Mouse (Mus musculus) monocyte, adult 5-6 weeks (primary cell): ENCODE data around the gene Mrpl44. TPM values are rescaled to one million over a fixed set of nuclear protein-coding genes. Genes with fewer than 3 reads are reported as not detected.

Source experiments
- ATAC-seq: fragments of 153-309, 156-312 bp; replicated peaks from 2 replicates; pipeline ENCODE4 v1.8.0; 2017; ENCODE audit warnings: mild to moderate bottlenecking; ENCODE audit not compliant: low TSS enrichment, insufficient number of reproducible peaks, severe bottlenecking, poor library complexity, low FRiP score
- total RNA-seq: library from RNA; stranded (forward); fragments of 200-1000, 200-491, 200-594 nt; gene quantifications from 3 replicates; pipeline ENCODE4 v1.2.3, GENCODE M21; 2017

Mrpl44 gene
- total RNA-seq, 1 experiment from 2014 or later = 18.0 TPM

GRCm38 (mm10) chr1:79761106-79761916 is 14.5 kb upstream of the Mrpl44 start:
- ATAC-seq = peak; percentile 87

DNA sequence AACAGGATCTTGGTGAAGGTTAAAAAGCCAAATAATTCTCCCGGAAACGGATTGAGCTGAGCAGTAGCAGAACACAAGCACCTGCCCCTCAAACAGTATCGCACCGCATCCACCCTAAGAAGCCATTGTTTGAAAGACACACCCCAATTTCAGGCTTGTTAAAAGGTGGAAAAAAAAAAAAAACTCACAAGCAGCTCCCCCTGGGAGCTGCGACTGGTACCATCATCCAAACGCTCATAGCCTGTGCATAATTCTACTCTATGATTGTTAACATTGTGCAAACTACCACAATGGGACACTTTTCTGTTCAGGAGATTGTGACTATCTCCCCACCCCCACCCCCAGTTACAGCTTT is 13.9 kb upstream of the Mrpl44 start:
- ATAC-seq = no peak

DNA sequence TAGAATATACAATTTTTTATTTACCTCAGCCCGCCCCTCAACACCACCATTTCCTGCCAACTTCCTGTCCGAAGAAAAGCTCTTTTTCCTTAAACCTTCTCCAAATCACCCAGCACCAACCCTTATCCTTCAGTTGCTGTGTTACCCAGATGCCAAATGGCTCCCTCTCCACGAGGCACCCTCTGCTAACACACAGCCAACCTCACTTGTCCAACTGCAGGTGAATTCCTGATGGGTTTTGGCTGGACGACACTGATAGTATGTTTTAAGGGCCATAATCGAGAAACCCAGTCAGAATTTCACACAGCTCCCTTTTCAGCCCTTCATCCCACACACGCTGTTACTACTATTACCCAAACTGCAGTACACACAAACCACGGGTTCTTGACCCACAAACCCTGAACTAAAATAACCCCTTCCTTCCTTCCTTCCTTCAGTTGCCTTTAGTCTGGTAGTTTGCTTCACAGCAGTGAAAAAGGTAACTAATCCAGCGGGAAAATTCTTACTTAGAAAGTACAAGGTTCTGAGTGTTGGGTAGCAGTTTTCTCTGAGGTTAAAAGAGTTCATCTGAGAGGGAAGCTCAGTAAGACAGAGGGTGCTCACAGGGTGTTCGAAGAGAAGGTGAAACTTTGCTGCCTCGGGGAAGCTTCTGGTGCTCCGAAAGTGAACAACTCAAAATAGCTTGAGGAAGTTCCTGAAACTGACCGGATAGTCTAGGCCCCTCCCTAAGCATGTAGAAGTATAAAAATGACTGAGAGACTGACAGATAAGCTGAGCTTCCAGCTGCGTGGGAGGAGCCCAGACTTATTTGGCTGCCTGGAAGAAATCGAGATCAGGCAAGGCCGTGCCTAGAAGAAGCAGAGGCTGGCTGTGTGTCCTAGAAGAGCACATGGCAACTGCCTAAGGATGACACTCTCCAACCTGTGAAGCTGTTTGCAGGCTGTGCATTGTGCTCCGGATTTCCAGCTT is 13.3 kb upstream of the Mrpl44 start:
- ATAC-seq = peak; percentile 48

GRCm38 (mm10) chr1:79764031-79764430 is 11.8 kb upstream of the Mrpl44 start:
- ATAC-seq = no peak

GRCm38 (mm10) chr1:79764483-79764882 is 11.3 kb upstream of the Mrpl44 start:
- ATAC-seq = no peak

DNA sequence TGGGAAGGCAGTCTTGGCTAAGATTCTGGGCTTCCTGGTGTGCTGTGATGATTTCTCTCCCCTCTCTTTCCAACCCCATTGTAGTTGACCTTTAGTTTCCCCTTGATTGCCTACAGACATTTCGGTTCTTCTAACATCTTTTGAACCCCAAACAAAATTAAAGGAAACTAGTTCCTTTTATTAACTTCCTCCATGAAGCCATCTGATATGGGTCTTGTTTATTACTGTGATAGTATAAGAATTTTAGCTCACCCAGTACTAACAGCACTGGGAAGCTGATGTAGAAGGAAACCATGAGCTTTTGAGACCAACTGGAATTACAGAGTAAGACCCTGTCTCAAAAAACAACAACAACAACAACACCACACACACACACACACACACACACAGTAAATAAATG is 7.6 kb upstream of the Mrpl44 start:
- ATAC-seq = no peak

- no peak for ATAC-seq
Measured at GRCm38 (mm10) chr1:79774164-79774780, 1.5 kb upstream of the Mrpl44 start.

DNA sequence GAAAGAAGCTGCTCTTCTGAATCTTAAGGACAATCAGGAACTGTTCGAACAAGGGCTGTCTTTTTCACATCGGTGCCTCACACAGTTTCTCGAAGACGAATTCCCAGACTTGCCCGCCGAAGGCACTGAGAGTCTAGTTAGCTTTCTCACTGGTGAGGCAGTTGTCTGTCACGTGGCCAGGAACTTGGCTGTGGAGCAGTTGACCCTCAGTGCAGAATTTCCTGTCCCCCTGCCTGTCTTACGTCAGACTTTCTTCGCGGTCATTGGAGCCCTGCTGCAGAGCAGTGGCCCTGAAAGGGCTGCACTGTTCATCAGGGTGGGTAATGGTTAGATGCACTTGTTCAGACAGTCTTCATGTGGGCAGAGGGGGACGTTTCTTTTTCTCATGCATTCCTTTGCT is 2.2 kb downstream of the Mrpl44 start:
- ATAC-seq = no peak

GRCm38 (mm10) chr1:79782433-79782832 is 6.6 kb downstream of the Mrpl44 start:
- ATAC-seq = no peak

- no peak for ATAC-seq
Measured at GRCm38 (mm10) chr1:79786267-79786927, 10.6 kb downstream of the Mrpl44 start.

- ATAC-seq = no peak
Measured at GRCm38 (mm10) chr1:79797084-79797483, 21.3 kb downstream of the Mrpl44 start.

- no peak for ATAC-seq
Measured at GRCm38 (mm10) chr1:79802858-79803427, 27.1 kb downstream of the Mrpl44 start.

GRCm38 (mm10) chr1:79803614-79804013 is 27.8 kb downstream of the Mrpl44 start:
- ATAC-seq = no peak

- no peak for ATAC-seq
Measured at GRCm38 (mm10) chr1:79806865-79807264, 31.0 kb downstream of the Mrpl44 start.

DNA sequence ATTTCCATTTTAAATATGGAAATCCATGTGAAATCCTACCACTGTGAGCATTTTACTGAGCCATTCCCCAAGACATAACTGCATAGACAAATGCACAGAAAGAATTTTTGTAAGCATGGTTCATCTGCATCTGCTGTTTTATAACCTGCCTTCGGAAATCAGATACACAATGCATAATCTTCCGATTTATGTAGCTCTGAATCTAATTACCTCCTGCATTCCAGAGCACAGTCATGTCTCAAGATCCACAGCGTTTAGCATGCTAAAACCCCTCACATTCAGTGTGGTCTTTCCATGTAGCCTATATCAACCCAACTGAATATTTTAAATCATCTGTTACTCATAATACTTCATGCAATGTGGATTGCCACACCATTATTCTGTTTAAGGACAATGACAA is 33.6 kb downstream of the Mrpl44 start:
- ATAC-seq = no peak

DNA sequence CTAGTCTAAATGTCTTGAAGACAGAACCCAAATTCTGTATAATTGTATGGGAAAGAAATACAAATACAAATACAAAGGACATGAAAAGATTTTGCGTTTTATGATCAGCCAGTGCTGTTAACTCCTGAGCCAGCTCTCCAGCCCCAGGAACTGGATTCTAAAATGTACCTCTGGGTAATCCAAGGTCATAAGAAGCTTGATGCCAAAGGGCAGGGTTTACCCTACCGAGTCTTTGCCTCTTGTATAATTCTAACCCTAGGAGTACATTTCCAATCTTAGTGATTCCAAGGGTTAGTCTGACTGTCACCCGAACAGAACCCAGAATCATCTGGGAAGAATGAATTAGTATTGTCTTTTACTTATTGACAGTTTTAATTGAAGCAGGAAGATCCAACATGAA is 39.6 kb downstream of the Mrpl44 start:
- no peak for ATAC-seq

- no peak for ATAC-seq
Measured at GRCm38 (mm10) chr1:79819296-79819879, 43.6 kb downstream of the Mrpl44 start.

DNA sequence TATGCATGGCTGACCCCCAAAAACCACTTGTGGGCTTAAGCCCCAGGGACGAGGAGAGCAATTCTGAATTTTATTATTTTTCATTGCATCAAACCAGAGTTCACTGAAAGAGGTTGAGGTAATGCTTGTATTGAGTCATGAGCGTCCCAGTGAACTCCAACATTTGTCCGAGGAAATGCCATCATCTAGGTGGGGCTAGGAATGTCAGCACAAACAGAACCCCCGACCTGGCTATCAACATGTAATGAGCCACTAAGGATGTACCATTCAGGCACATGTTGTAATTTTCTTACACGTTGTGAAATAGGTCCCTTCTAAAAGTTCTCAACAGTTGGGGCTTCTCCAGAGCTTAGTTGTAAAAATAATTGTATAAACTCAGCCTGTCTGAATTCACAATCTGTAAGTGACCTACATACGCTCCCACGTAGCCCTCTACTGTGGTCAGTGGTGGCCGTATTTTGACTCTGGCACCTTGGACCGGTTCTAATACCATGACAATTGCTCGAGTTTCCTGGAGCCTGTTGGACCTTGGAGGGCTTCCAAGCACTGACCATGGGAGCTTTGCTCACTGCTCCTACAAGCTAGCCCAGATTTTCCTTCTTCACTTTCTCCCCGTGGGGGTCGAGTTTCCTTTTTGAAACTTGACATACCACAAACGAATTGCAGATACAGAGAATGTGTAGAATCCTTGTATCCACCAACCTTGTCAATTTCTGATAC is 47.1 kb downstream of the Mrpl44 start:
- no peak for ATAC-seq
